Mouse (Mus musculus) heart, adult 9 months (tissue): ENCODE measurements at regions not wholly inside any gene's neighbourhood (a gene's known extent, or its start where the extent isn't known, plus 50 kb on each side); places are given as distances from the start of the nearest gene placed in this dataset.
"Not testable (repeated sequence)": the region's sequence is repeated elsewhere in the genome, so short reads cannot be mapped to it uniquely, and the experiment has no call there.

Experiments used
- DNase-seq, 2 experiments: peaks; one replicate each; pipeline ENCODE4 v3.0.0; 2022; ENCODE audit warnings: low spot score in 2 of 2

DNA sequence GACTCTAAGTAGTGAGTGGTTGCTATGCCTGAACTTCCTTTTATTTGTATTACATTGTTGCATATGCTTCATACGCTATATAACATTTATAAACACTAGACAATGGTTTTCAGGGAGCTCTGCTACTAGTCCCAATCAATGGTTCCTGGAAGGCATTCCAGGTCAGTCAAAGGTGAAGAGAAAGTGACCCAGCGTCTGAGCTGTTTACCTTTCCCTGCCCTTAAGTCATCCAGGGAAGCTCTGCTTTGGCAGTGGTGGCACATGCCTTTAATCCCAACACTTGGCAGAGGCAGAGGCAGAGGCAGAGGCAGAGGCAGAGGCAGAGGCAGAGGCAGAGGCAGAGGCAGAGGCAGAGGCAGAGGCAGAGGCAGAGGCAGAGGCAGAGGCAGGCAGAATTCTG is 76.5 kb upstream of the Mpdz start:
- not testable (repeated sequence) for DNase-seq

DNA sequence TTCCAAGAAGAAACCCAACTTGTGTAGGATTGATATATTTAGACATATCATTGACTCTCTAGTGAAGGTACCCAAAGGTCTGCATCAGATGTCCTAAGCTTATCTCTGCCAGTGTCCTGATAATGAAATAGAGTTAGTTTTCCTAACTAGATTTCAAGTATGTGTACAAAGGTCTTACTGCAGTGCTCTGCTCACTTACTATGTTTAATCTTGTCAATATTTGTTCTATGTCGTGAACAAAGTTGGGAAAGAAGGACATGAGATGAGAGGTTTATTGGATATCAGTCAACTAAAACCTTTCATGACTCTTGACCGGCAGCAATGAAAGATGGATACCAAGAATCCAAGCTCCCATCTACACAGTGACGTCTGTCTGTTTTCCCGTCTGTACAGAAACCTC is 71.9 kb upstream of the Mpdz start:
- no peak for DNase-seq

DNA sequence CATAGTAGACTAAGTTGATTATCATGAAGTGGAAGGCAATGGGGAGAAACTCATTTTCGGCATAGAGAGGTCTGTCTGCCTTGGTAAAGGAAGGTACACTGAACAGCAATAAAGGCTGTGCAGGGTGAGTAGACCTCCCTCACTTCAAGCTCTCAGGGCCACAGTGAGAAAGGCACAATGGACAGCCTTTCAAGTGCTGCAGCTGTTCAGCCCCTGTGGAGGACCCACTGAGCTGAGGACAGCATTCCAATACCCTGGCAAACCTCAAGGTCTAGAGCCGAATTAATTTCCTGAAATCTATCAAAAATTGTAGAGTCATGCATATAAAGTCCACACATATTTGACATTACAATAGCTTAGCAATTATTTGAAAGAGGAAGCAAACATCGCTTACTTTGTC is 69.8 kb upstream of the Mpdz start:
- DNase-seq: no peak

DNA sequence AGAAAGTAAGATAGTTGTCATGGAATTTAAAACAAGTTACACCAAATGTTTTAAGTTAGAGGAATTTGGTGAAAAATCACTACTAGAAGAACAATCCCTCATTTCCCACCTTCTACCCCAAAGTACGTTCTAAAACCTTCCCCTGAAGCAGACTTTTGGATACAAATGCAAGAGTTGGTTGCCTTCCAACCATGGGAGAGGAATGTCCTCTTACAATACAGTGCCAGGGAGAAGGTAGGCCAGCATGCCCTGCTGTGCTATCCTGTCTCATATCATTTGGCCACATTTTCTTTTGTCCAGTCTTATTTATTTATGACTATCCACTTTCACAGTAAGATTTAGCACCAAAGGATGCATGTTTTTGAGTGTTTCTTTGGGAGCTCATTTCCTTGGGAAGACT is 66.2 kb upstream of the Mpdz start:
- no peak for DNase-seq

DNA sequence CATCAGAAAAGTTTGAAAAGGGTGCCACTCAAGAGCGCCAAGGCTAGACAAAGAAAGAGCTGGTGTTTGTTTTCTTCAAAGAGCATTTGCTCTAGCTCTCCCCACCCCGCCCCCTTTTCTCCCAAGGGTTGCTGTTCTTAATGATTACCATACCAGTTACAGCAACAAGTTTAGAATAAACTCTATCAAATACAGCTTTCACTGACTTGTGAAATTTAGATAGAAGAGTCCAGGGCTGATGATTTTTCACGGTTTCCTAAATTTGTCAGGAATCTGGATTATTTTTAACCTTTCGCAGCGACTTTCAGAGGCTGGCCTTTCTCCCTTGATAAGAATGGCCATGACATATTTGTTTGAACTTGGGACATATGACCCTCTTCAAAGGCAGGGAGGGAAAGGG is 64.2 kb upstream of the Mpdz start:
- no peak for DNase-seq

DNA sequence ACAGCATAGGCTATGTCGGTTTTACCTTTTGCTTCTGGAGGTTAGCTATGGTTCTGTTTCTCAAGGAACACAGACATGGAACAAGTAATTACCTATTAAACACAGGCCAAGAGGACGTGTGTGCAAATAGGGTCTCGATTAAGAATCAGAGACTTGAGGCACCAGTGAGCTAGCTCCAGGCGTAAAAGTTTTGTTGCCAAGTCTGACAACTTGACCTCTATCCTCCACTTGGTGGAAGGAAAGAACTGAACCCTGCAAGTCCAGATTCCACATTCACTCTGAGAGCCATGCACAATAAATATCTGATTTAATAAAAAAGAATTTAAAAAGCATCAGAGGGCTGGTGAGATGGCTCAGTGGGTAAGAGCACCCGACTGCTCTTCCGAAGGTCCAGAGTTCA is 63.7 kb upstream of the Mpdz start:
- DNase-seq: no peak

DNA sequence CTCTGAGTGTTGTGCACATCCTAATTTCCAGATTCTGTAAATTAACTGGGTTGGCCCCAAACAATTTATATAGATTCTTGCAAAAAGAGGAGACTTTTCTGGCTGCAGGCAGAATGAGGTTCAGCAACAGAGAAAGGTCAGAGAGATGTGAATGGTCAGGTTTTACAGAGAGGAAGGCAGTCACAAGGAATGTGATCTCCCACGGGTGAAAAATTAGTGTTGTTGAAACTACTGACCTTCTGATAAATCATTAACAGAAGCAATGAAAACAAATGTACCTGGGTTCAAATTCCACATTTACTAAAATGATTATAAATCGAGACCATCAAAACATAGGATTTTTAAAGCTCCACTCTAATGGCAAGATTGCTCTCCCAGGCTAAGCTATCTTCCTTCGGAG is 62.5 kb upstream of the Mpdz start:
- DNase-seq: no peak

DNA sequence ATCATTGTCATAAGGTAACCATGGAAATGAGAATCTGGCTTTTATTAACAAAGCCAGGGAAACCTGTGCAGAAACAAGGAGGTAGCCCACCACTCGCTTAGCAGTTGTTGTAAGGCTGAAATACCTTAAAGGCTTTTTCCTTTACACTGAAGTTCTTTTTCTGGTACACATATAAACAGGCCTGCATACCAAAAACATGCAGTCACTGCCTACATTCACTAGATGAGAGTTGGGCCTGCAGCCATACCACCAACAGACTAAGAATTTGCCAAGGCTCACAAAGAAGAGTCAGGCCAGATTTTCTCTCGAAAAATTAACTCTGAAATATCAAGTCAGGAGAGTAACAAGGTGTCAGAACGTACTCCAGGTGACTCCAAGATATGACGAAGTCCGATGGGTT is 61.3 kb upstream of the Mpdz start:
- no peak for DNase-seq

DNA sequence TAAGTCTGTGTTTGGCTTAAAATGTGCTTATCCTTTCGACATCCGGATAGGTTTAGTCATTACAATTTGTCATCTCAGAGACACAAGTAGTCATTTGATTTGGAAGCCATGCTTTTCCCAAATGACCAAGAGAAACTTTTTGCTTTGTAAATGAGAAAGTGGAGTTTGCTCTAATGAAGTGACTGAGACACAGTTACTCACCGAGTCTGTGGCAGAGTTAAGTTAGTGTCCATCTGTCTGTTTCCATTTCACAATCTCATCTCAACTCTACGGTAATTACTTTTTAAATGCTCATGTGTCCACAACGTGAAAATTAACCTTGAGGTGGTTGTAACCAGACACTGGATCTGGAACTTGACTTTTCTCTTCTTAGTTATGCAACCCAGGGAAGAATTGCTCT is 59.2 kb upstream of the Mpdz start:
- no peak for DNase-seq

DNA sequence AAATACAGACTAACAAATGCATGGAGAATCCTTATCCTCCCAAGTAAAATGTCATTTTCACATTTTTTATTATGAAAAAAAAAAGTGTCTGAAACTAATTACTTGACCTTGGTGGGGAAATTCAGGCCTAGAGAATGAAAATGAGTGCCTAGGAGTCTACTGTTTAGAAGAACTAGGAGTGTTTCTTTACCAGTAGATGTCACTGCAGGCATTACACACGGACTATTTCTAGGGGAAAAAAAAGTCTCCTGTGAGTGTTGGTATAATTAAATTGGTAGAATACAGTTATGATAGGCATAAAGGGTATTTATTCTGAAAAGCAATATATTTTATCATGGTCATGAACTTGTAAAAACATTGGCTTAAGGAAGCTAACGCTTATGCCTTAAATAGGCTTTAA is 55.5 kb upstream of the Mpdz start:
- DNase-seq: no peak

DNA sequence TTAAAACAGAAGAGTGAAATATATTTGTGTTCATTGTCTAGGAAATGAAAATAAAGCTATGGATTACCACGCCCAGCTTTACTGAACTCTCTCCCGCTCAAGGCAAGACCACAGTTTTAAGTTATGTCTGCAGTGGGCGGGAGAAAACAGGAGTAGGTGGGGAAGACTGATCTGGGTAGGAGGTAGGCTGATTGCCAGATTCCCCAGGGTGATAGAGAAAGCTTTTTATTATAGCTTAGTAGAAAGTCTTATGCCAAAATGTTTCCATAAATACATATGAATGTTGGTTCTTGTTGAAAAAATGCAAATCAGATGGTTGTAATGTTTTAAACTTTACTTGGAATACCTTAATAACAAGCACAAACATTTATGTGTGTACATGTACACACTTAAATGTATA is 50.2 kb upstream of the Mpdz start:
- DNase-seq: no peak
